40 mouse cellular contexts compared by ENCODE assay signal in the genomic region with DNA sequence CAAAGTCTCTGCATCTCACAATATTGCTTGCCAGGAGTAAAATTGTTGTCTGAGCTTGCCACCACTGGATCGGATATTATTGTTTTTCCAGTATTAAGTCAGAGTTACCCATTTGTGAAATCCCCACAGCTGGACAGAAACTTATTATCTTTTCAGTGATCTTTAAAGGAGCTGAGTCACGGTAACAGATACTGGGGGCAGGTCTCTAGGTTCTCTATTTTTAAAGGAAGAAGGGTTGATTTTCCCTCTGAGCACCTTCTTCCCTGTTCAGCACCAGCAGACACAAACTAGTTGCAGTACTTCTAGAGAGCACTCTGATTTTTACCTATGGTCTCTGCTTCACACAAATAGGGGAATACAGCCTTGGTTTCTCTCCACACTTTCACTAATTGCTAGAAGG. TPM values are rescaled to one million over a fixed set of nuclear protein-coding genes. Genes with fewer than 3 reads are reported as not detected.
"Had no signal": no experiment of that assay in that cellular context is flagged by ENCODE, and none has a peak within 500 bp of the region (broad histone marks: within the 10 kb centered on the region; RNA-seq: fewer than 3 reads in every experiment).

No protein-coding gene starts in this region.

RNA-seq across cellular contexts. Expression of gene Gm20767, which starts 33.0 kb away (rescaled TPM):
- total RNA-seq: left cerebral cortex, adult 8-10 months; left cerebral cortex, postnatal 10 days; left cerebral cortex, postnatal 14 days; left cerebral cortex, postnatal 25 days; left cerebral cortex, postnatal 36 days; left cerebral cortex, postnatal 4 days; liver, adult 2 months; megakaryocyte, adult 5-6 weeks; megakaryocyte-erythroid progenitor cell, adult 5-6 weeks; midbrain, postnatal 0 days; monocyte, adult 5-6 weeks had no signal
- polyA plus RNA-seq: limb, embryonic 10.5 days; limb, embryonic 11.5 days; limb, embryonic 12.5 days; limb, embryonic 13.5 days; limb, embryonic 14.5 days; limb, embryonic 15.5 days; liver, adult 2 months; liver, embryonic 11.5 days; liver, embryonic 12.5 days; liver, embryonic 13.5 days; liver, embryonic 14.5 days; liver, embryonic 15.5 days; liver, embryonic 16.5 days; liver, postnatal 0 days; lung, adult 2 months; lung, embryonic 14.5 days; lung, embryonic 15.5 days; lung, embryonic 16.5 days; lung, postnatal 0 days; macrophage; midbrain, embryonic 10.5 days; midbrain, embryonic 11.5 days; midbrain, embryonic 12.5 days; midbrain, embryonic 13.5 days; midbrain, embryonic 14.5 days; midbrain, embryonic 15.5 days; midbrain, embryonic 16.5 days; midbrain, postnatal 0 days; myocyte; neural tube, embryonic 11.5 days; neural tube, embryonic 12.5 days had no signal

RNA-seq across cellular contexts. Expression of gene Gm21188, which starts 55.0 kb away (rescaled TPM):
- total RNA-seq: left cerebral cortex, adult 8-10 months; left cerebral cortex, postnatal 10 days; left cerebral cortex, postnatal 14 days; left cerebral cortex, postnatal 25 days; left cerebral cortex, postnatal 4 days; megakaryocyte-erythroid progenitor cell, adult 5-6 weeks; midbrain, postnatal 0 days had no signal
- polyA plus RNA-seq: limb, embryonic 10.5 days; limb, embryonic 11.5 days; limb, embryonic 12.5 days; limb, embryonic 13.5 days; liver, adult 2 months; liver, embryonic 11.5 days; liver, embryonic 12.5 days; lung, embryonic 14.5 days; lung, embryonic 15.5 days; lung, embryonic 16.5 days; midbrain, embryonic 10.5 days; midbrain, embryonic 11.5 days; midbrain, embryonic 12.5 days; midbrain, embryonic 13.5 days; midbrain, embryonic 14.5 days; midbrain, embryonic 15.5 days; midbrain, embryonic 16.5 days; midbrain, postnatal 0 days; myocyte; neural tube, embryonic 11.5 days; neural tube, embryonic 12.5 days had no signal
